Mouse (Mus musculus) right cerebral cortex, postnatal 25 days (tissue): ENCODE measurements at regions not wholly inside any gene's neighbourhood (a gene's known extent, or its start where the extent isn't known, plus 50 kb on each side); places are given as distances from the start of the nearest gene placed in this dataset.

ENCODE experiments used
- DNase-seq: peaks from one replicate; pipeline ENCODE4 v3.0.0; 2022

- no peak for DNase-seq
Measured at GRCm38 (mm10) chr2:48629106-48630050, 184.5 kb upstream of the Acvr2a start.

GRCm38 (mm10) chr2:48634456-48635174 lies 179.3 kb upstream of the Acvr2a start:
- DNase-seq: no peak

GRCm38 (mm10) chr2:48636108-48636507 lies 177.8 kb upstream of the Acvr2a start:
- no peak for DNase-seq

GRCm38 (mm10) chr2:48644114-48644513 lies 169.8 kb upstream of the Acvr2a start:
- no peak for DNase-seq

- DNase-seq: peak; percentile 12
Measured at GRCm38 (mm10) chr2:48650281-48650680, 163.6 kb upstream of the Acvr2a start.

- DNase-seq: no peak
Measured at GRCm38 (mm10) chr2:48661222-48661621, 152.7 kb upstream of the Acvr2a start.

- DNase-seq: no peak
Measured at GRCm38 (mm10) chr2:48665103-48665502, 148.8 kb upstream of the Acvr2a start.

- DNase-seq: no peak
Measured at GRCm38 (mm10) chr2:48689098-48689497, 124.8 kb upstream of the Acvr2a start.

- DNase-seq: no peak
Measured at GRCm38 (mm10) chr2:48694509-48694908, 119.4 kb upstream of the Acvr2a start.

- no peak for DNase-seq
Measured at GRCm38 (mm10) chr2:48700886-48701285, 113.0 kb upstream of the Acvr2a start.

- DNase-seq: no peak
Measured at GRCm38 (mm10) chr2:48705103-48705804, 108.7 kb upstream of the Acvr2a start.

GRCm38 (mm10) chr2:48705805-48706150 lies 108.1 kb upstream of the Acvr2a start:
- DNase-seq: no peak

GRCm38 (mm10) chr2:48706188-48706587 lies 107.7 kb upstream of the Acvr2a start:
- no peak for DNase-seq

- no peak for DNase-seq
Measured at GRCm38 (mm10) chr2:48716206-48716605, 97.7 kb upstream of the Acvr2a start.

- DNase-seq: no peak
Measured at GRCm38 (mm10) chr2:48717770-48718169, 96.1 kb upstream of the Acvr2a start.

GRCm38 (mm10) chr2:48718261-48718660 lies 95.6 kb upstream of the Acvr2a start:
- DNase-seq: no peak

- peak; percentile 6 for DNase-seq
Measured at GRCm38 (mm10) chr2:48730780-48731179, 83.1 kb upstream of the Acvr2a start.

GRCm38 (mm10) chr2:48733936-48734335 lies 80.0 kb upstream of the Acvr2a start:
- no peak for DNase-seq

- DNase-seq: no peak
Measured at GRCm38 (mm10) chr2:48734521-48734920, 79.4 kb upstream of the Acvr2a start.

GRCm38 (mm10) chr2:48736312-48736711 lies 77.6 kb upstream of the Acvr2a start:
- no peak for DNase-seq
